In genomic region chr6:31095943-31096714, GRCm38 (mm10) we compare ENCODE assay signal across 9 mouse cellular contexts.
A peak's percentile ranks its signal among the peaks of the same experiment; 100 is the strongest.
DNase-seq lines count a peak whose midpoint lies in the region; ATAC-seq and TF ChIP-seq lines count a peak whose summit lies in the region.
"Had no signal": no experiment of that assay in that cellular context is flagged by ENCODE, and none has a peak within 500 bp of the region (broad histone marks: within the 10 kb centered on the region; RNA-seq: fewer than 3 reads in every experiment).

No protein-coding gene starts in this region.

- no peaks in the 10 kb centered on the region for H3K27me3 ChIP-seq in forebrain, embryonic 12.5 days
- no peaks in the 10 kb centered on the region for H3K27me3 ChIP-seq in neural tube, embryonic 15.5 days (replicated peaks)
- no peaks in the 10 kb centered on the region for H3K27me3 ChIP-seq in thymus, adult 2 months (ENCODE audit: control insufficient read depth, insufficient read depth, low read length)
- H3K27me3 ChIP-seq: embryonic facial prominence, embryonic 15.5 days had no signal

- peak overlapping the region; percentile 90 for H3K27ac ChIP-seq in forebrain, embryonic 12.5 days
- peak overlapping the region; percentile 69 for H3K27ac ChIP-seq in neural tube, embryonic 15.5 days (replicated peaks)
- H3K27ac ChIP-seq in thymus, adult 2 months (ENCODE audit: control insufficient read depth, insufficient read depth, low read length): no peak overlapping the region
- H3K27ac ChIP-seq: embryonic facial prominence, embryonic 15.5 days had no signal

- peak; percentile 47 for DNase-seq in kidney, adult 18-20 months
- no peak for DNase-seq in kidney, adult 9 months
- peak; percentile 96 for DNase-seq in brain, adult 2 months (ENCODE audit: low read depth, low spot score)
- DNase-seq in heart, postnatal 4 days: peak; percentile 62
- no peak for DNase-seq in thymus, adult 2 months
- no peak for DNase-seq in thymus, adult 18-20 months

- no peak overlapping the region for H3K9ac ChIP-seq in forebrain, embryonic 12.5 days
- H3K9ac ChIP-seq in neural tube, embryonic 15.5 days (replicated peaks): no peak overlapping the region
- H3K9ac ChIP-seq: embryonic facial prominence, embryonic 15.5 days had no signal

- no peak for TF ChIP-seq POLR2A in thymus, adult 2 months (IDR thresholded peaks at IDR 0.05; ENCODE audit: control insufficient read depth, extremely low read depth, insufficient read depth, low read length, poor library complexity)

- ATAC-seq in forebrain, embryonic 12.5 days (ENCODE audit: low FRiP score): peak; percentile 75
- peak; percentile 42 for ATAC-seq in neural tube, embryonic 15.5 days (ENCODE audit: low FRiP score)

- 19% methylated on average over 21 of the region's 21 CpGs for WGBS in forebrain, embryonic 12.5 days
- WGBS in neural tube, embryonic 15.5 days: 38% methylated on average over 21 of the region's 21 CpGs
- WGBS in thymus, adult 2 months: 93% methylated on average over 21 of the region's 21 CpGs

- TF ChIP-seq CTCF in thymus, adult 2 months (IDR thresholded peaks at IDR 0.05; ENCODE audit: borderline replicate concordance, control insufficient read depth, extremely low read depth, insufficient read depth, low read length, poor library complexity): no peak

- H3K4me1 ChIP-seq in forebrain, embryonic 12.5 days: peaks cover 42% of the 10 kb centered on the region
- H3K4me1 ChIP-seq in neural tube, embryonic 15.5 days: peaks cover 23% of the 10 kb centered on the region
- peaks cover 16% of the 10 kb centered on the region for H3K4me1 ChIP-seq in thymus, adult 2 months (replicated peaks; ENCODE audit: control insufficient read depth, insufficient read depth, low read length)

- H3K36me3 ChIP-seq in forebrain, embryonic 12.5 days (replicated peaks): no peaks in the 10 kb centered on the region
- no peaks in the 10 kb centered on the region for H3K36me3 ChIP-seq in neural tube, embryonic 15.5 days
- no peaks in the 10 kb centered on the region for H3K36me3 ChIP-seq in thymus, adult 2 months (ENCODE audit: control insufficient read depth, insufficient read depth, low read length)
- H3K36me3 ChIP-seq: embryonic facial prominence, embryonic 15.5 days had no signal

- peak overlapping the region; percentile 8; the same call in 1 of the 2 replicates for H3K4me2 ChIP-seq in forebrain, embryonic 12.5 days
- no peak overlapping the region for H3K4me2 ChIP-seq in neural tube, embryonic 15.5 days
- H3K4me2 ChIP-seq: embryonic facial prominence, embryonic 15.5 days had no signal

- no peak overlapping the region for H3K4me3 ChIP-seq in forebrain, embryonic 12.5 days (replicated peaks)
- no peak overlapping the region for H3K4me3 ChIP-seq in neural tube, embryonic 15.5 days (replicated peaks)
- H3K4me3 ChIP-seq in thymus, adult 2 months (ENCODE audit: control insufficient read depth, insufficient read depth, low read length): no peak overlapping the region
- H3K4me3 ChIP-seq: embryonic facial prominence, embryonic 15.5 days had no signal

- no peaks in the 10 kb centered on the region for H3K9me3 ChIP-seq in forebrain, embryonic 12.5 days
- no peaks in the 10 kb centered on the region for H3K9me3 ChIP-seq in neural tube, embryonic 15.5 days (replicated peaks)
- H3K9me3 ChIP-seq: embryonic facial prominence, embryonic 15.5 days had no signal

Comparison
In these comparisons a context has a peak if more than half of its experiments do, and no peak if none do; other contexts are left out.
1. DNase-seq: peak in kidney, adult 18-20 months (single experiment), brain, adult 2 months (single experiment) and heart, postnatal 4 days (single experiment); none in kidney, adult 9 months (single experiment), thymus, adult 2 months (single experiment) and thymus, adult 18-20 months (0 of 2).